Mouse (Mus musculus) megakaryocyte progenitor cell, adult 5-6 weeks (primary cell): ENCODE measurements at regions not wholly inside any gene's neighbourhood (a gene's known extent, or its start where the extent isn't known, plus 50 kb on each side); places are given as distances from the start of the nearest gene placed in this dataset.

Source experiments
- ATAC-seq: replicated peaks from 2 replicates; pipeline ENCODE4 v1.8.0; 2016; ENCODE audit warnings: mild to moderate bottlenecking, moderate TSS enrichment, inconsistent platforms; ENCODE audit not compliant: poor library complexity

DNA sequence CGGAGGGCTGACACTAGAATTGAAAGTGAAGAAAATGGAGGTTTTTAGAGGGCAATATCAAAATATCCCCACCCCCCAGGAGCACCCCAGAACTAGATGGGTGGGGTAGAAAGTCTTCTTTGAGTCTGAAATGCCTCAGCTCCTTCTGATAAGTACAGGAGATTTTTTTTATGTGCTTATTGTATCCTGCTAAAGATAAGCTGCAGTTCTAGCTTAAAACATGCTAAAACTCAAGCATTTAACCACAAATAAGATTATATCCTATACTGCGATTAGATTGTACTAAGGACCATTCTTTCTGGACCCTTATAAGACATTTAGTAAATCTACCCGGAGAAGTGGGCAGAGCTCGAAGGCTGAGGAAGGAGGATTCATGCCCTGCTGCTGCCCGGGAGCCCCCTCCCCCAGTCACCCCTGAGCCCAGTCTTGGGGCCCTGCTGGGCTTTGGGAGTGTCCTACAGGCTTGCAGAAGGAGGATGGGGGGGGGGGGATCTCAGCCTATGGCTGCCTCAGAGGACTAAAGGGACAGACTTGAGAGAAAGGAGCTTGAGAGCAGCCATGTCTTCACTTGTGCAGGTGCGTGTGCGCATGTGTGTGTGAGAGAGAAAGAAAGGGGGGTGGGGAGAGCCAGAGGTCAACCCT is 61.5 kb upstream of the Galnt10 start:
- ATAC-seq, result 0 out of 2 replicates have a peak, but pooled peaks have one; percentile 20

- ATAC-seq, result peak; percentile 58
Observed at GRCm38 (mm10) chr11:57585646-57586045, 59.6 kb upstream of the Galnt10 start.

GRCm38 (mm10) chr11:57592228-57592748 is 53.0 kb upstream of the Galnt10 start:
- ATAC-seq, result no peak
